Mouse (Mus musculus): Measurements from ENCODE around the gene Hdgfl2.

Hdgfl2 gene

GRCm38 (mm10) chr17:56078880-56079795, at the start of gene Hdgfl2:
Hdgfl2 (plus strand) TSS chr17:56079634.
- peak; percentile 100 for DNase-seq (ENCODE audit: low read depth, low spot score)

DNA sequence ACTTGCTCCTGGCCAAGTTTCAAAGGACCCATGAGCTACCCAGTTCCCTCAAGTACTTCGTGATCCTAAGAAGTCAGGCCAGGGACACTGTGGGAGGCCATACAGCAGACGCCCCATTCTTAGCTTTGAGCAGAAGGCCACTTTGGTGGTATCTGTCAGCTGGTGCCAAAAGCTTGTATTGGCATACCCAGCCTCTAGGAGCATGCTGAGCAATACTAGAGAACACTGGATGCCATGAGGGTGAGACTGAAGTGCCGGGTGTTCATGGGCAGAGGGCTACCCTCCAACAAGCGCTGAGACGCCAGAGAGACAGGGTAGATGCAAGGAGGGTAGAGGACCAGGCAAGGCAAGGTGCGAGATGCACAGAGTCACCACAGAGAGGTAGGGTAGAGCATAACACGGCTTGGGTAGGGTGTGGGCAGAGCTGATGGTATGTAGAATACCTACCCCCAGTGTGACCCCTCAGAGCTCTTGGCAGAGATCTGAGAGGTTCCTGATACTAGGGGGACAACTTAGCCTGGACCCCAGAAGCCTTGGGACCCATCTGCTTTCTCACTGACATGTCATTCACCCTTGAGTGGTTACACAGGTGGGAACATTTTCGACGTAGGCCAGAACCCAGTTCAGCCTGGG, 49.1 kb upstream of the Hdgfl2 start:
- no peak for DNase-seq (ENCODE audit: low read depth, low spot score)

- DNase-seq (ENCODE audit: low read depth, low spot score) = no peak
Measured at GRCm38 (mm10) chr17:56030919-56031318, 48.5 kb upstream of the Hdgfl2 start.

GRCm38 (mm10) chr17:56031431-56031830, 48.0 kb upstream of the Hdgfl2 start:
- no peak for DNase-seq (ENCODE audit: low read depth, low spot score)

DNA sequence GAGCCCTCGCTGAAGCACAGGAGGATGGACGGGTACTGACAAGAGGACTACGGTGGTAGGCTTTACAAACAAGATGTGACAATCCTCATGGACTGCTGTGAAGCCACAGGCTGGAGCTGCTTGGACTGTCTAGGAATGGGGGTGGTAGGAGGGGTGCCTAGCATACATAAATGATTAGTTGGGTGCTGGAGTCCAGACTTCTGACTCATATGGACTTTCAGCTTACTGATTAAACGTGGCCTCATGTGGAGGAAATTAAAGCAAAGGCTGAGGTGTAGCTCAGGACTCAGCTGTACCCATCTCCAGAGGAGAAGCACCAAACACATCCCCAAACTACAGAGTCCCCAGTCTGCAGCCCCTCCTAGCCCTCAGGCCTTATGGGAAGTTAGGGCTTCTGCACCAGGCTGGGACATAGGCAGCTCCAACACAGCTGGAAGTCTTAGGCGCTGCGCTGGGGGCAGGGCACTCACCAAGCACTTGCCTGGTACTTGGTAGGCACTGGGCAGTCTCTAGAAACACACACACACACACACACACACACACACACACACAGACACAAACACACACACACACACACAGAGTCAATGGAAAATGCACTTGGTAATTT, 47.2 kb upstream of the Hdgfl2 start:
- no peak for DNase-seq (ENCODE audit: low read depth, low spot score)

DNA sequence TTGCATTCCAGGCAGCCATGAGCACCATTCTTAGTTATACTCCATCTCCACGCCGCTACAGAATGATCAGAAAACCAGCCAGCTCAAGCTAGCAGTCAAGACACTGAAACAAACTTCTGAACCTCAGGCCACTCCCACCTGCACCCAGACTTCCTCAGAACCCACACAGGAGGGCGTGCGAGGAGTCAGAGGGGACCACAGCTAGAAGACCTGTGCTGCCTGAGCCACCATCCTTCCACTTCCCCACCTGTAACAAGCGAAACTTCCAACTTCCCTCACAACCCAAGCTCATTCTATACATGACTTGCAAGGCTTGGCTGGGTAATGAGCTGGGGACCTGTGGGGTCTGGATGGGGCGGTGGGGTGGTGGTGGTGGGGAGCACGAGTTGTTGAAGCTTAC, 46.6 kb upstream of the Hdgfl2 start:
- no peak for DNase-seq (ENCODE audit: low read depth, low spot score)

- no peak for DNase-seq (ENCODE audit: low read depth, low spot score)
Measured at GRCm38 (mm10) chr17:56034040-56034725, 45.3 kb upstream of the Hdgfl2 start.

- DNase-seq (ENCODE audit: low read depth, low spot score) = no peak
Measured at GRCm38 (mm10) chr17:56034726-56035100, 44.7 kb upstream of the Hdgfl2 start.

- no peak for DNase-seq (ENCODE audit: low read depth, low spot score)
Measured at GRCm38 (mm10) chr17:56035216-56035615, 44.2 kb upstream of the Hdgfl2 start.

DNA sequence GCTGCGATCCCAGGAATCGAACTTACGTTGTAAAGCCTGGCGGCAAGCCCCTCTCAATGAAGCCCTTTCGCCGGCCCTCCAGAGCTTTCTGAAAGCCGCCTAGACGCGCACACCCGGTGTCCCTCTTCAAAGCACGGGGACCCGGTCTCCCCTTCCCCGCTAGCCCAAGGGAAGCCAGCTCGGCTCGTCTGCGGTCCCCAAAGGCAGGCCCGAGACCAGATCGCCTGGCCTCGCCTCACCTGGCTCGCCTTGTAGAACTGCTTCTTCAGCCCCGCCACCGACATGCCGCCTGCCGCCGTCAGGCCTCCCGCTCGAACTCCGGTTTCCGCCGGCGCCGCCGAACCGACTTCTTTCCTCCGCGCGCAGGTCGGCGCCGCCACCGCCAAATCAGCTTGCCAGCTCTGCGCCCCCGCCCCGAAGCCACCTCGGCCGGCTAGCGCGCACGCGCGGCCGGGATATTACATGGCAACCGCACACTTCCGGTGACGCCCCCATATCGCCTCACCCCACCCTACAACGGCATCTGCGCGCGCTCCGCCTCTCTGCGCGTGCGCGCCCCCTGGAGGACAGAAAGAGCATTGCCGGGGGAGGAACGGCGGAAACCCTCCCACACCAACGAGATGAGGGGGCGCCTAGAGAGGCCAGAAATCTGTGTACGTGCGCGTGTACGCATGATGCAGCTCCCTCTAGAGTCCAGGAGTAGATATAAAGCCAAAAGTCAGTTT, 43.1 kb upstream of the Hdgfl2 start, which contains the start of gene Sh3gl1:
Gene Sh3gl1 (minus strand): TSS at position 460 of the 725 bp plus-strand sequence.
- DNase-seq (ENCODE audit: low read depth, low spot score) = peak; percentile 99

DNA sequence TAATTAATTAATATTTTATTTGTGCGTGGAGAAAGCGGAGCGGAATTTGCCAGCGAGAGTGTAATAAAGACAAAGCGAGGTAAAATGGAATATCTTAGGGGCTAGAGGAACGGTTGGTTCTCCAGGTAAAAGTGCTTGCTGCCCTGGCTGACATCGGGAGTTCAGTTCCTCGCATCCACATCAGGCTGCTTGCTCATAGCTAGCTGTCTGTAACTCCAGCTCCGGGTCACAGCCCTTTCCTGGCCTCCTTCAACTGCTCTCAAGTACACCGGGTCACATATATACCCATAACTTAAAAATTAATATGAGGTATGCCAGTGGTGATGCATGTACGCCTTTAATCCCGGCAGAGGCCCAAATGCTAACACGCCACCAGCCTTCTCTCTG, 42.5 kb upstream of the Hdgfl2 start:
- no peak for DNase-seq (ENCODE audit: low read depth, low spot score)

- no peak for DNase-seq (ENCODE audit: low read depth, low spot score)
Measured at GRCm38 (mm10) chr17:56038583-56039261, 40.7 kb upstream of the Hdgfl2 start.

DNA sequence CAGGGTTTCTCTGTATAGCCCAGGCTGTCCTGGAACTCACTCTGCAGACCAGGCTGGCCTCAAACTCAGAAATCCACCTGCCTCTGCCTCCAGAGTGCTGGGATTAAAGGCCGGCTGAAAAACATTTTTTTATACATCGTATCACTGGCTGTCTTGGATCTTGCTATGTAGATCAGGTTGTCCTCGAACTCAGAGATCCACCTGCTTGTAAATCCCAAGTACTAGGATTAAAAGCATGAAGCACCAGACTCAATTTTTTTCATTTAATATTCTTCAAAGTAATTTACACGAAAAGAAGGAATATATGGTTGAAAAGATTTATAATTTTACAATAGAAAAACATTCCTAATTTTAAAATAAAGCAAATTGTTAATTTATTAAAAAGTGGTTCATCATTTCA, 40.1 kb upstream of the Hdgfl2 start:
- DNase-seq (ENCODE audit: low read depth, low spot score) = no peak

GRCm38 (mm10) chr17:56040030-56040856, 39.2 kb upstream of the Hdgfl2 start, which contains the start of gene Chaf1a:
Chaf1a (plus strand) TSS chr17:56040439.
- DNase-seq (ENCODE audit: low read depth, low spot score) = peak; percentile 99

DNA sequence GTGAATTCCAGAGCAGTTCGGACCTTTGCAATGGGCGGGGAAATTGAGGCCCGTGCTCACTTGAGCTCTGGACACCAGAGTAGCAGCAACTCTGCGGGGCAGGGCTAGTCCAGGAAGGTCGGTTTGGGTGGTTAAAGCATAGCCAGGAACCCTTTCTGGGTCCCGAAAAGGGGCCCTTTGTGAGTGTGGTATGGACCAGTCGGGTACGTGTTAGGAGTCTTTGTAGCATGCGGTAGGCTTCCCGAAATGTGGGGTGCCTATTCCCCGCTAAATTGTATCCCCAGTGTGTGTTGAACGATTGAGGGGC, 38.6 kb upstream of the Hdgfl2 start:
- DNase-seq (ENCODE audit: low read depth, low spot score) = peak; percentile 18

DNA sequence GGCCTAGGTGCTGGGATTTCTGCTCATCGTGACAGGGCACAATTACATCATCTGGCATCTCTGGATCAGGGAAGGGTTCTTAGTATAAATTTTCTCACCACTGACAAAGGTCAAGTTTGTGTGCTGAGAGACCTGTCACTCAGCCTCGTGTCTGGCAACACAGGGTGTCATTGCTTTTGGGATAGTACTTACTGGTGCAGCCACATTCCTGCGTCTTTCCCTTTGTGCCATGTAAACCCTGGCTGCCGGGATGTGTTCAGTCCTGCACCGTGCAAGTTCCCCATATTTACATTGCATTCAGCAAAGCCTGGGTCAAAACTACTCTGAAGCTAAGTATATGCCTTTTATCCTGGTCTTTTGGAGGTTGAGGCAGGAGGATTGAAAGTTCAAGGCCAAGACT, 28.1 kb upstream of the Hdgfl2 start:
- DNase-seq (ENCODE audit: low read depth, low spot score) = no peak

GRCm38 (mm10) chr17:56054938-56055337, 24.5 kb upstream of the Hdgfl2 start:
- DNase-seq (ENCODE audit: low read depth, low spot score) = no peak

GRCm38 (mm10) chr17:56055945-56056678, 23.3 kb upstream of the Hdgfl2 start:
- no peak for DNase-seq (ENCODE audit: low read depth, low spot score)

Measured in mesoderm, embryonic 11.5 days (tissue).